9 mouse cellular contexts compared by ENCODE assay signal in genomic region chr2:76970669-76971068, GRCm38 (mm10). TPM values are rescaled to one million over a fixed set of nuclear protein-coding genes. Genes with fewer than 3 reads are reported as not detected.
DNase-seq lines count a peak whose midpoint lies in the region; ATAC-seq and TF ChIP-seq lines count a peak whose summit lies in the region.
"Had no signal": no experiment of that assay in that cellular context is flagged by ENCODE, and none has a peak within 500 bp of the region (broad histone marks: within the 10 kb centered on the region; RNA-seq: fewer than 3 reads in every experiment).

No protein-coding gene starts in this region.

- H3K27ac ChIP-seq in layer of hippocampus, adult 2 months, result 0 out of 2 replicates have a peak overlapping the region, but pooled peaks have one; percentile 6
- H3K27ac ChIP-seq in forebrain, embryonic 12.5 days, result no peak overlapping the region
- no peak overlapping the region for H3K27ac ChIP-seq in midbrain, postnatal 0 days (ENCODE audit: low read depth, low read length)
- no peak overlapping the region for H3K27ac ChIP-seq in intestine, embryonic 15.5 days
- H3K27ac ChIP-seq: liver, embryonic 13.5 days had no signal

- H3K9ac ChIP-seq in forebrain, embryonic 12.5 days, result no peak overlapping the region
- no peak overlapping the region for H3K9ac ChIP-seq in midbrain, postnatal 0 days (replicated peaks; ENCODE audit: low read length, poor library complexity, severe bottlenecking)
- no peak overlapping the region for H3K9ac ChIP-seq in intestine, embryonic 15.5 days
- H3K9ac ChIP-seq: liver, embryonic 13.5 days had no signal

- H3K36me3 ChIP-seq in forebrain, embryonic 12.5 days (replicated peaks), result no peaks in the 10 kb centered on the region
- H3K36me3 ChIP-seq in midbrain, postnatal 0 days (ENCODE audit: insufficient read depth, low read length), result no peaks in the 10 kb centered on the region
- no peaks in the 10 kb centered on the region for H3K36me3 ChIP-seq in intestine, embryonic 15.5 days
- H3K36me3 ChIP-seq: liver, embryonic 13.5 days had no signal

- no peak for DNase-seq in layer of hippocampus, adult 2 months (ENCODE audit: low spot score in 2 of 2)
- DNase-seq in layer of hippocampus, adult 11-12 months (ENCODE audit: low spot score), result no peak
- peak; percentile 49 for DNase-seq in NIH3T3 (ENCODE audit: low read depth)
- peak; percentile 71 for DNase-seq in midbrain, postnatal 0 days (ENCODE audit: low spot score)
- no peak for DNase-seq in cerebellum, adult 8-10 months
- DNase-seq: adrenal gland, postnatal 25 days; liver, embryonic 13.5 days had no signal

- TF ChIP-seq CTCF in layer of hippocampus, adult 2 months (conservative IDR thresholded peaks at IDR 0.05), result peak; percentile 86
- peak; percentile 79 for TF ChIP-seq CTCF in midbrain, postnatal 0 days (IDR thresholded peaks at IDR 0.05)

- H3K4me3 ChIP-seq in layer of hippocampus, adult 2 months, result peak overlapping the region; percentile 34
- H3K4me3 ChIP-seq in forebrain, embryonic 12.5 days (replicated peaks), result no peak overlapping the region
- H3K4me3 ChIP-seq in midbrain, postnatal 0 days (ENCODE audit: low read depth, low read length), result no peak overlapping the region
- H3K4me3 ChIP-seq in intestine, embryonic 15.5 days (replicated peaks), result no peak overlapping the region
- H3K4me3 ChIP-seq: liver, embryonic 13.5 days had no signal

- H3K4me1 ChIP-seq in forebrain, embryonic 12.5 days, result no peaks in the 10 kb centered on the region; the same call in 1 of the 2 replicates
- no peaks in the 10 kb centered on the region for H3K4me1 ChIP-seq in midbrain, postnatal 0 days (ENCODE audit: insufficient read depth, low read length)
- H3K4me1 ChIP-seq in intestine, embryonic 15.5 days (replicated peaks), result no peaks in the 10 kb centered on the region
- H3K4me1 ChIP-seq: liver, embryonic 13.5 days had no signal

- H3K9me3 ChIP-seq in forebrain, embryonic 12.5 days, result no peaks in the 10 kb centered on the region
- no peaks in the 10 kb centered on the region for H3K9me3 ChIP-seq in midbrain, postnatal 0 days (ENCODE audit: low read length)
- H3K9me3 ChIP-seq in intestine, embryonic 15.5 days, result no peaks in the 10 kb centered on the region
- H3K9me3 ChIP-seq: liver, embryonic 13.5 days had no signal

- no peaks in the 10 kb centered on the region for H3K27me3 ChIP-seq in forebrain, embryonic 12.5 days
- H3K27me3 ChIP-seq in midbrain, postnatal 0 days (ENCODE audit: insufficient read depth, low read length), result no peaks in the 10 kb centered on the region
- no peaks in the 10 kb centered on the region for H3K27me3 ChIP-seq in intestine, embryonic 15.5 days (replicated peaks)
- H3K27me3 ChIP-seq: liver, embryonic 13.5 days had no signal

- ATAC-seq in forebrain, embryonic 12.5 days (ENCODE audit: low FRiP score), result peak; percentile 72
- peak; percentile 41; the same call in 1 of the 2 replicates for ATAC-seq in midbrain, postnatal 0 days (ENCODE audit: low FRiP score)
- no peak for ATAC-seq in intestine, embryonic 15.5 days

- WGBS in forebrain, embryonic 12.5 days, result 17% methylated on average over 4 of the region's 4 CpGs
- 16% methylated on average over 4 of the region's 4 CpGs for WGBS in midbrain, postnatal 0 days
- WGBS in intestine, embryonic 15.5 days, result 20% methylated on average over 4 of the region's 4 CpGs

- H3K4me2 ChIP-seq in forebrain, embryonic 12.5 days, result no peak overlapping the region
- no peak overlapping the region for H3K4me2 ChIP-seq in midbrain, postnatal 0 days (ENCODE audit: low read depth, low read length, poor library complexity, severe bottlenecking)
- no peak overlapping the region for H3K4me2 ChIP-seq in intestine, embryonic 15.5 days (replicated peaks)
- H3K4me2 ChIP-seq: liver, embryonic 13.5 days had no signal

RNA-seq across cellular contexts. Expression of gene Ttn, which starts 11.7 kb away (rescaled TPM):
- 1 to 10 TPM in 1 of 2 experiments, under 1 TPM in 1; 0.54 to 1.1 TPM for total RNA-seq in layer of hippocampus, adult 2 months (2021)
- polyA plus RNA-seq in forebrain, embryonic 12.5 days (2016; fragmentation: Nextera tagmentation; extraction: Ambion mirVana), result 0.21 and 1.2 TPM in 2 replicates
- 0.47 and 0.99 TPM in 2 replicates for total RNA-seq in midbrain, postnatal 0 days (2014; rRNA removed)
- polyA plus RNA-seq in midbrain, postnatal 0 days (2015; fragmentation: Nextera tagmentation; extraction: Ambion mirVana), result 0.41 and 0.54 TPM in 2 replicates
- 0.76 and 1.3 TPM in 2 replicates for polyA plus RNA-seq in intestine, embryonic 15.5 days (2015; fragmentation: Nextera tagmentation; extraction: Ambion mirVana)

Comparison
In these comparisons a context has a peak if more than half of its experiments do, and no peak if none do; other contexts are left out.
1. DNase-seq: peak in NIH3T3 (single experiment) and midbrain, postnatal 0 days (single experiment); none in layer of hippocampus, adult 2 months (0 of 2), layer of hippocampus, adult 11-12 months (single experiment) and cerebellum, adult 8-10 months (single experiment).